Mouse (Mus musculus) ES-E14 (cell line): ENCODE results near the gene Grb7.

Source experiments
- HCFC1 ChIP-seq: IDR thresholded peaks from 2 replicates; pipeline ENCODE4 v1.6.1; 2012; ENCODE audit warnings: low read length, inconsistent platforms, borderline replicate concordance; ENCODE audit not compliant: insufficient read depth
- MAFK ChIP-seq: IDR thresholded peaks from 2 replicates; pipeline ENCODE4 v1.6.1; 2014; ENCODE audit warnings: mild to moderate bottlenecking, low read depth, low read length, inconsistent platforms; ENCODE audit not compliant: insufficient read depth

DNA sequence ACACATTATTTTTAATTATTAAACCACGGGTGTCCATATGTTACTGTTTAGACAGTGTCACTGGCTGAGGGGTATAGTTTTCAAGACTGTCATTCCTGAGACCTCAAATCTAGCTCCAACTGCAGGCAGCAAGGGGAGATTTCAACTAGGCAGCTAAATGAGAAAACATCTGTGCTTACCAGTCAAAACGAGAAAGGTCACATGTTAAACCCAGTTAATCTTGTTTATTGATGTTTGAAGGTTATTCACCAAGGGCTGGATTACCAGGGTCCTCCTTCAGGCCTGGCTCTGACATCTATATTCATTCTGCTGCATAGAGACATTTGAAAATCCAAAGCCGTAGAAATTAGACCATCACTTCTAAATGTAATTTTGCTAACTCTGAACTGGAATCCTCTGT lies 58.7 kb downstream of the Grb7 start:
- TF ChIP-seq HCFC1 (no peak), MAFK (no peak)
